Mouse (Mus musculus): ENCODE results near the gene Fbxw13.

DNA sequence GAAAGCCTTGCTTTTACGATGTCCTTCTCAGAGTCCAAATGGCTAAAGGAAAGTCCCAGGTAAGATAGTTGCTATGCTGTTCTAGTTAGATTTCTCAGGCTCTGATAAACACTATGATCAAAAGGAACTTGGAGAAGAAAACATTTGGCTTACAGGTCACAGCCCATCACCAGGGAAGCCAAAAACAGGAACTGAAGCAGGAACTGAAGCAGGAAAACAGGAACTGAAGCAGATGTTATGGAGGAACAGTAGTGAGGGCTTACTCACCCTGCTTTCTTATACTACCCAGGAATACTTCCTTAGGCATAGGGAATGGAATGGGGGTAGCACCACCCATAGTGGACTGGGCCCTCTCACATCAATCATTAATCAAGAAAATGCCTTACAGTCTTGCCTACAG, 4.6 kb upstream of the Fbxw13 start:
- TF ChIP-seq CTCF (IDR thresholded peaks at IDR 0.05; ENCODE audit: low read depth) = no peak
- TF ChIP-seq EP300 (optimal IDR thresholded peaks at IDR 0.05) = no peak

Data from stomach, postnatal 0 days (tissue).